Mouse (Mus musculus) CH12.LX (cell line): ENCODE results near the gene Itga2b. TPM values are rescaled to one million over a fixed set of nuclear protein-coding genes. Genes with fewer than 3 reads are reported as not detected.

ENCODE experiments used
- DNase-seq: peaks from one replicate; pipeline ENCODE4 v3.0.0-alpha.2; 2013; ENCODE audit errors: extremely low read depth
- H3K27ac ChIP-seq: 2 replicates; pipeline ENCODE4 v1.5.1; 2012; ENCODE audit warnings: low read depth, mild to moderate bottlenecking, control low read depth, moderate library complexity; ENCODE audit not compliant: insufficient read depth
- H3K27me3 ChIP-seq: replicated peaks from 2 replicates; pipeline ENCODE3; 2012; ENCODE audit warnings: inconsistent platforms
- H3K36me3 ChIP-seq, 2 experiments: replicated peaks in 1 of 2; 2 replicates each; pipeline versions ENCODE3 to v1.6.1; 2012; ENCODE audit warnings: inconsistent platforms in 1 of 2, low read length in 1 of 2, mild to moderate bottlenecking in 1 of 2, mixed read lengths in 1 of 2, moderate library complexity in 1 of 2; ENCODE audit not compliant: control insufficient read depth in 1 of 2, insufficient read depth in 1 of 2
- H3K4me1 ChIP-seq, 2 experiments: 2 replicates each; pipeline ENCODE4 v1.6.1; 2012; ENCODE audit warnings: inconsistent platforms in 1 of 2, moderate library complexity in 1 of 2; ENCODE audit not compliant: insufficient read depth in 2 of 2, control insufficient read depth in 1 of 2
- H3K4me2 ChIP-seq: 2 replicates; pipeline ENCODE4 v1.6.1; 2012; ENCODE audit warnings: low read depth, mild to moderate bottlenecking, control low read depth; ENCODE audit not compliant: poor library complexity, insufficient read depth, severe bottlenecking
- H3K4me3 ChIP-seq, 3 experiments: fragments of 150-350 bp in 1 of 3; sonication (generic) in 1 of 3; replicated peaks in 1 of 3; 2 replicates each; pipeline versions ENCODE3 to v1.5.1; 2011 to 2012; ENCODE audit warnings: low read depth in 2 of 3, low read length in 2 of 3, mild to moderate bottlenecking in 2 of 3, moderate library complexity in 2 of 3, control low read depth in 1 of 3, improper control_type of control experiment in 1 of 3, inconsistent platforms in 1 of 3, mixed read lengths in 1 of 3; ENCODE audit not compliant: poor library complexity in 1 of 3
- H3K79me2 ChIP-seq: replicated peaks from 2 replicates; pipeline ENCODE4 v1.6.1; 2012; ENCODE audit warnings: mild to moderate bottlenecking, moderate library complexity; ENCODE audit not compliant: control insufficient read depth, poor library complexity, insufficient read depth, severe bottlenecking; ENCODE audit errors: extremely low read depth
- H3K9ac ChIP-seq: 2 replicates; pipeline ENCODE4 v1.6.1; 2012; ENCODE audit warnings: low read depth, mild to moderate bottlenecking, control low read depth, moderate library complexity; ENCODE audit not compliant: insufficient read depth
- H3K9me3 ChIP-seq: replicated peaks from 2 replicates; pipeline ENCODE3; 2012; ENCODE audit warnings: low read length, inconsistent platforms, mixed read lengths
- BHLHE40 ChIP-seq: IDR thresholded peaks from 2 replicates; pipeline ENCODE4 v1.6.1; 2011; ENCODE audit warnings: mild to moderate bottlenecking, low read depth, low read length, improper control_type of control experiment
- CHD1 ChIP-seq: IDR thresholded peaks from 2 replicates; pipeline ENCODE4 v1.6.1; 2012; ENCODE audit warnings: low read depth, low read length, improper control_type of control experiment, inconsistent platforms
- CTCF ChIP-seq, 2 experiments: IDR thresholded peaks in 1 of 2; conservative IDR thresholded peaks in 1 of 2; 2 replicates each; pipeline ENCODE4 v1.5.1; 2011 to 2012; ENCODE audit warnings: low read depth in 2 of 2, low read length in 2 of 2, improper control_type of control experiment in 1 of 2, inconsistent platforms in 1 of 2, mild to moderate bottlenecking in 1 of 2, moderate library complexity in 1 of 2
- E2F4 ChIP-seq: IDR thresholded peaks from 2 replicates; pipeline ENCODE4 v1.6.1; 2011; ENCODE audit warnings: low read depth, low read length, improper control_type of control experiment; ENCODE audit not compliant: insufficient replicate concordance
- ELF1 ChIP-seq: IDR thresholded peaks from 2 replicates; pipeline ENCODE4 v1.6.1; 2014; ENCODE audit warnings: low read depth, mild to moderate bottlenecking, inconsistent platforms, low read length, improper control_type of control experiment
- ETS1 ChIP-seq: conservative IDR thresholded peaks from 2 replicates; pipeline ENCODE4 v1.6.1; 2012; ENCODE audit warnings: low read depth, mild to moderate bottlenecking, inconsistent platforms, low read length, improper control_type of control experiment, moderate library complexity
- GABPA ChIP-seq: IDR thresholded peaks from 2 replicates; pipeline ENCODE4 v1.6.1; 2012; ENCODE audit warnings: low read depth, low read length, improper control_type of control experiment, inconsistent platforms; ENCODE audit not compliant: insufficient replicate concordance
- HCFC1 ChIP-seq: IDR thresholded peaks from 2 replicates; pipeline ENCODE4 v1.6.1; 2012; ENCODE audit warnings: low read depth, mild to moderate bottlenecking, inconsistent platforms, low read length, improper control_type of control experiment
- IRF4 ChIP-seq: IDR thresholded peaks from 2 replicates; pipeline ENCODE4 v1.6.1; 2014; ENCODE audit warnings: low read depth, mild to moderate bottlenecking, inconsistent platforms, low read length, improper control_type of control experiment
- JUN ChIP-seq: IDR thresholded peaks from 2 replicates; pipeline ENCODE4 v1.6.1; 2011; ENCODE audit warnings: low read depth, mild to moderate bottlenecking, low read length, improper control_type of control experiment, moderate library complexity; ENCODE audit not compliant: insufficient read depth
- JUND ChIP-seq: conservative IDR thresholded peaks from 2 replicates; pipeline ENCODE4 v1.6.1; 2011; ENCODE audit warnings: low read depth, low read length, improper control_type of control experiment
- KAT2A ChIP-seq: IDR thresholded peaks from 2 replicates; pipeline ENCODE4 v1.6.1; 2012; ENCODE audit warnings: low read length, improper control_type of control experiment, inconsistent platforms; ENCODE audit not compliant: insufficient replicate concordance
- MAFK ChIP-seq: IDR thresholded peaks from 2 replicates; pipeline ENCODE4 v1.6.1; 2011; ENCODE audit warnings: low read length, improper control_type of control experiment; ENCODE audit not compliant: insufficient replicate concordance
- MAX ChIP-seq: IDR thresholded peaks from 2 replicates; pipeline ENCODE4 v1.6.1; 2011; ENCODE audit warnings: low read length, improper control_type of control experiment
- MXI1 ChIP-seq: IDR thresholded peaks from 2 replicates; pipeline ENCODE4 v1.6.1; 2011; ENCODE audit warnings: mild to moderate bottlenecking, low read depth, low read length, improper control_type of control experiment
- MYC ChIP-seq: IDR thresholded peaks from 2 replicates; pipeline ENCODE4 v1.6.1; 2011; ENCODE audit warnings: low read depth, mild to moderate bottlenecking, improper control_type of control experiment, low read length
- NELFE ChIP-seq: IDR thresholded peaks from 2 replicates; pipeline ENCODE4 v1.6.1; 2011; ENCODE audit warnings: low read depth, low read length, improper control_type of control experiment
- NRF1 ChIP-seq: IDR thresholded peaks from 2 replicates; pipeline ENCODE4 v1.6.1; 2014; ENCODE audit warnings: low read depth, mild to moderate bottlenecking, inconsistent platforms, low read length, improper control_type of control experiment, moderate library complexity
- PAX5 ChIP-seq: IDR thresholded peaks from 2 replicates; pipeline ENCODE4 v1.6.1; 2012; ENCODE audit warnings: low read length, inconsistent platforms, mixed read lengths
- RAD21 ChIP-seq: IDR thresholded peaks from 2 replicates; pipeline ENCODE4 v1.6.1; 2011; ENCODE audit warnings: low read depth, mild to moderate bottlenecking, low read length, improper control_type of control experiment, moderate library complexity
- RCOR1 ChIP-seq: conservative IDR thresholded peaks from 2 replicates; pipeline ENCODE4 v1.6.1; 2012; ENCODE audit warnings: low read depth, mild to moderate bottlenecking, inconsistent platforms, low read length, improper control_type of control experiment
- SIN3A ChIP-seq: IDR thresholded peaks from 2 replicates; pipeline ENCODE4 v1.6.1; 2012; ENCODE audit warnings: low read length, improper control_type of control experiment, inconsistent platforms
- SMC3 ChIP-seq: IDR thresholded peaks from 2 replicates; pipeline ENCODE4 v1.6.1; 2011; ENCODE audit warnings: low read depth, low read length, improper control_type of control experiment
- TCF12 ChIP-seq: IDR thresholded peaks from 2 replicates; pipeline ENCODE4 v1.6.1; 2014; ENCODE audit warnings: low read depth, mild to moderate bottlenecking, inconsistent platforms, low read length, improper control_type of control experiment
- USF1 ChIP-seq: IDR thresholded peaks from 2 replicates; pipeline ENCODE4 v1.6.1; 2014; ENCODE audit warnings: low read depth, mild to moderate bottlenecking, inconsistent platforms, low read length, improper control_type of control experiment
- ZC3H11A ChIP-seq: IDR thresholded peaks from 2 replicates; pipeline ENCODE4 v1.6.1; 2012; ENCODE audit warnings: low read depth, mild to moderate bottlenecking, inconsistent platforms, low read length, improper control_type of control experiment
- ZKSCAN1 ChIP-seq: IDR thresholded peaks from 2 replicates; pipeline ENCODE4 v1.6.1; 2012; ENCODE audit warnings: low read depth, inconsistent platforms, low read length, improper control_type of control experiment, borderline replicate concordance
- ZMIZ1 ChIP-seq: IDR thresholded peaks from 2 replicates; pipeline ENCODE4 v1.6.1; 2012; ENCODE audit warnings: low read depth, mild to moderate bottlenecking, inconsistent platforms, low read length, improper control_type of control experiment
- dilution Hi-C: fragments of 300-500 bp; cut with MboI; formaldehyde crosslinking; loops from 2 replicates; pipeline ENCODE4 v1.14.3; 2020; ENCODE audit warnings: low sequenced_read_pairs; ENCODE audit not compliant: extremely low pct_unique_long_range_greater_than_20kb, extremely low pct_ligation_motif_present
- in situ Hi-C: fragments of 300-500 bp; cut with MboI; formaldehyde crosslinking; loops from 3 replicates; pipeline ENCODE4 v1.14.3; 2019; ENCODE audit warnings: low sequenced_read_pairs, low pct_ligation_motif_present, low pct_unique_long_range_greater_than_20kb, mixed read lengths
- polyA plus RNA-seq: library from polyadenylated mRNA; unstranded; fragments of >175 nt; gene quantifications from 2 replicates; pipeline ENCODE4 v1.2.1, GENCODE M21; 2012; ENCODE audit warnings: low read depth; ENCODE audit not compliant: insufficient read length
- total RNA-seq, 2 experiments: library from RNA; depleted of rRNA; stranded (reverse); fragments of 300-350 nt in 1 of 2; fragments of >200 nt in 1 of 2; gene quantifications; 2 replicates each; pipeline ENCODE4 v1.2.3; 2012 to 2014

The Itga2b gene
- total and polyA plus RNA-seq, 3 experiments: 0.95 to 3.6 (median 3.0) TPM

DNA sequence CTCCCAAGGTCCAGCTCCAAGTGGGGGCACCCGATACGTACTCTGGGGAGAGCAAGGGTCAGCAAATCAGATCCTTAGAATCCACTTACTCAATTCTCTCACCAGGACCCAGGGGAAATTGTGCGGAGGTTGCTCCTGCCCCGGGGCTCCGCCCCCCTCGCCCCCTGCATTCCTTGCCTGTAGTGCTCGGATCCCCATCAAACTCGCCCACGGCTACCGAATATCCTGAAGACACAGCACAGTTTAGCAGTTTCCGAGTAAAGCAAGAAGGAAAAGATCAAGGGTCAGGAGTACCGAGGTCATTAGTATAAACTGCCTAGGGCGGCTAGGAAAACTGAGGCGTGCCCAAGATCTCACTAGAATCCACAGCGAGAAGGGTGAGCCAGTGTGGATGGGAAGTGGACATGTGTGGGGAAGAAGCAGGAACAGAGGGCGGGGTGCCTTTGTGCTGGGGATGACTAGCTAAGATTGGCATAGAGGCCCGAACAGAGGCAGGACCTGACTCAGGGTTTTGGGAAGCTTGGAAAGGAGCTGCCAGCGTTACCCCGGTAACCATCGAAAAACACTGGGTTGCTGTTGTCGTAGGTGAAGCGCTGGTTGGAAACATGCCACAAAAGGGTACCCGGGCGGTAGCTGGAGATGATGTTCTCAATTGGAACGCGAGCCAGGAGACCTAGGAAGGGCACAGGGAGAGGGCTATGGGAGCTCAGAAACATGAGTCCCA lies 4.0 kb downstream of the Itga2b start:
- peaks cover 0 to 5% of the 10 kb centered on the region in 2 experiments for H3K36me3 ChIP-seq
- dilution Hi-C loops: no loop called here
- TF ChIP-seq IRF4: no peak
- TF ChIP-seq PAX5: no peak
- TF ChIP-seq ZMIZ1: no peak
- no peak for TF ChIP-seq SMC3
- no peak for TF ChIP-seq GABPA
- no peak for TF ChIP-seq ZC3H11A
- no peak for TF ChIP-seq BHLHE40
- TF ChIP-seq JUN: no peak
- no peak for TF ChIP-seq KAT2A
- TF ChIP-seq HCFC1: no peak
- no peak for TF ChIP-seq NRF1
- no peak for TF ChIP-seq MYC
- no peak for TF ChIP-seq MAFK
- no peak for TF ChIP-seq CHD1
- no peak for TF ChIP-seq MXI1
- no peak for TF ChIP-seq MAX
- TF ChIP-seq E2F4: no peak
- TF ChIP-seq JUND: no peak
- TF ChIP-seq CTCF (conservative IDR thresholded peaks at IDR 0.05 in 1 of 2, IDR thresholded peaks at IDR 0.05 in 1 of 2; ENCODE audit: low read depth in 2 of 2, low read length in 2 of 2): no peak
- no peak for TF ChIP-seq RCOR1
- no peaks in the 10 kb centered on the region for H3K9me3 ChIP-seq
- peaks cover 23 to 38% of the 10 kb centered on the region in 2 experiments for H3K4me1 ChIP-seq
- no peaks in the 10 kb centered on the region for H3K79me2 ChIP-seq
- peaks cover 44% of the 10 kb centered on the region for H3K27me3 ChIP-seq
- no peak overlapping the region for H3K27ac ChIP-seq
- no peak for DNase-seq
- no peak overlapping the region for H3K9ac ChIP-seq
- no peak overlapping the region for H3K4me2 ChIP-seq
- in situ Hi-C loops: no loop called here
- no peak overlapping the region for H3K4me3 ChIP-seq

DNA sequence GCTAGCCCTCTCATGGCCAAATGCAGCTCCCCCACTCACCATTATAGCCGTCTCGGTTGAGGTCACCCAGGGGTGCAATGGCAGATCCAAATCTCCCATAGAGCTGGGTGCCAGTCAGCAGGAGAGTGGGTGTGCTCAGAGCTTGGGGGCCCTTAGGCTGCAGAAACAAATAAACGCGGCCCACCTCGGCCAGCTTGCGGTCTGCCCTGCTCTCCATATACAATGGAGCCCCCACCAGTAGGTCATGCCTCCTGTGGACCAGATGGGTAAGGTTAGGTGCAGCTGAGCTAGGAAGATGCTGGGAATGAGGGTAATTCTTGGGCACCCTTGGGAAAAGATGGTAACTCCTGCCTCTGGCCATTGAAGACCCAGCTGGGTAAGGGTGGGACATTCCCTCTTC lies 5.0 kb downstream of the Itga2b start:
- in situ Hi-C loops (no loop called here), dilution Hi-C loops (no loop called here)
- H3K4me3 ChIP-seq: no peak overlapping the region
- H3K27ac ChIP-seq: no peak overlapping the region
- TF ChIP-seq ZKSCAN1 (no peak), MAX (no peak), HCFC1 (no peak), NELFE (no peak), SIN3A (no peak), CTCF (conservative IDR thresholded peaks at IDR 0.05 in 1 of 2, IDR thresholded peaks at IDR 0.05 in 1 of 2; ENCODE audit: low read depth in 2 of 2, low read length in 2 of 2) (no peak), RAD21 (no peak), USF1 (no peak), ELF1 (no peak), ETS1 (no peak), KAT2A (no peak), TCF12 (no peak), BHLHE40 (no peak)
- TF ChIP-seq, all 38 proteins: peak for 0
- H3K4me1 ChIP-seq: peaks cover 21 to 36% of the 10 kb centered on the region in 2 experiments
- H3K79me2 ChIP-seq: no peaks in the 10 kb centered on the region
- no peaks in the 10 kb centered on the region for H3K9me3 ChIP-seq
- no peak for DNase-seq
- H3K27me3 ChIP-seq: peaks cover 52% of the 10 kb centered on the region
- no peak overlapping the region for H3K9ac ChIP-seq
- no peak overlapping the region for H3K4me2 ChIP-seq
- peaks cover 0 to 4% of the 10 kb centered on the region in 2 experiments for H3K36me3 ChIP-seq
